ENCODE assay signal across 16 mouse cellular contexts in the genomic region with DNA sequence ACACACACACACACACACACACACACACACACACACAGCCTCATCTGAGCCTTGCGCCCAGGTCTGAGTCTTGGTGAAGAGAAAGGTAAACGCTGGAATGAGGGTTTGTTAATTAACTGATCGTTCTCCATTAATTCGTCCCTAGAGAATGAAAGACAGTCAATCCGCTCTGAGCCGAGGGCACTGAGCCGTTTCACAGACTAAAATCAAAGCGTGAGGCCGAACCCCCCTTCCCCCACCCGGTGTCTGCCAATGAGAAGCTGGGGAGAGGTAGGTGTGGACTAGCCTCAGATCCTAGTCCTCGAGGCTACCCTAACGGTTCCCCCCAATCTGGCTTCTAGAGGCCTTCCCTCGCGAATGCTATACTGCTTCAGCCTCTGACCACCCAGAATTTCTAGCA. TPM values are rescaled to one million over a fixed set of nuclear protein-coding genes. Genes with fewer than 3 reads are reported as not detected.
DNase-seq lines count a peak whose midpoint lies in the region; ATAC-seq and TF ChIP-seq lines count a peak whose summit lies in the region.
"Had no signal": no experiment of that assay in that cellular context is flagged by ENCODE, and none has a peak within 500 bp of the region (broad histone marks: within the 10 kb centered on the region; RNA-seq: fewer than 3 reads in every experiment).

No protein-coding gene starts in this region.

- TF ChIP-seq CTCF in hindbrain, postnatal 0 days (IDR thresholded peaks at IDR 0.05; ENCODE audit: low read depth): no peak

- ATAC-seq in forebrain, embryonic 11.5 days (replicated peaks; ENCODE audit: low FRiP score): no peak
- no peak for ATAC-seq in forebrain, embryonic 16.5 days
- ATAC-seq in hindbrain, postnatal 0 days: no peak
- ATAC-seq in midbrain, embryonic 14.5 days (ENCODE audit: low FRiP score, low TSS enrichment): no peak
- ATAC-seq: intestine, postnatal 0 days had no signal

- no peaks in the 10 kb centered on the region for H3K36me3 ChIP-seq in forebrain, embryonic 11.5 days (ENCODE audit: control insufficient read depth, insufficient read depth, low read length)
- H3K36me3 ChIP-seq in forebrain, embryonic 16.5 days (ENCODE audit: control insufficient read depth, insufficient read depth): no peaks in the 10 kb centered on the region
- H3K36me3 ChIP-seq in embryonic facial prominence, embryonic 10.5 days (replicated peaks): no peaks in the 10 kb centered on the region
- no peaks in the 10 kb centered on the region for H3K36me3 ChIP-seq in hindbrain, postnatal 0 days (ENCODE audit: insufficient read depth, low read length)
- H3K36me3 ChIP-seq in midbrain, embryonic 14.5 days (ENCODE audit: control insufficient read depth, insufficient read depth, low read length): no peaks in the 10 kb centered on the region

- H3K9ac ChIP-seq in forebrain, embryonic 11.5 days (ENCODE audit: low read length): no peak overlapping the region
- no peak overlapping the region for H3K9ac ChIP-seq in forebrain, embryonic 16.5 days (replicated peaks; ENCODE audit: low read depth, low read length)
- no peak overlapping the region for H3K9ac ChIP-seq in hindbrain, postnatal 0 days (replicated peaks; ENCODE audit: low read length)
- peak overlapping the region; percentile 66 for H3K9ac ChIP-seq in midbrain, embryonic 14.5 days (replicated peaks; ENCODE audit: low read length)

- intact Hi-C loops in left cerebral cortex, postnatal 10 days (cut with DNase I): loop anchor here (5.0 kb wide), 1 partner anchor 332 kb away; no protein-coding TSS in a partner anchor

- peak overlapping the region; percentile 92; the same call in 1 of the 2 replicates for H3K4me2 ChIP-seq in forebrain, embryonic 11.5 days (ENCODE audit: low read depth, low read length, severe bottlenecking)
- H3K4me2 ChIP-seq in forebrain, embryonic 16.5 days (ENCODE audit: low read length): no peak overlapping the region
- H3K4me2 ChIP-seq in hindbrain, postnatal 0 days (ENCODE audit: low read depth, low read length): 0 out of 2 replicates have a peak overlapping the region, but pooled peaks have one; percentile 94
- H3K4me2 ChIP-seq in midbrain, embryonic 14.5 days (ENCODE audit: low read length): peak overlapping the region; percentile 91

- no peaks in the 10 kb centered on the region for H3K9me3 ChIP-seq in forebrain, embryonic 11.5 days (ENCODE audit: control insufficient read depth, low read length)
- no peaks in the 10 kb centered on the region for H3K9me3 ChIP-seq in forebrain, embryonic 16.5 days (ENCODE audit: control insufficient read depth, low read length)
- H3K9me3 ChIP-seq in embryonic facial prominence, embryonic 10.5 days: no peaks in the 10 kb centered on the region
- H3K9me3 ChIP-seq in hindbrain, postnatal 0 days (ENCODE audit: low read length): no peaks in the 10 kb centered on the region
- no peaks in the 10 kb centered on the region for H3K9me3 ChIP-seq in midbrain, embryonic 14.5 days (ENCODE audit: control insufficient read depth, low read length)

- H3K27ac ChIP-seq in forebrain, embryonic 11.5 days (ENCODE audit: low read depth, low read length): no peak overlapping the region
- H3K27ac ChIP-seq in forebrain, embryonic 16.5 days (ENCODE audit: low read length): no peak overlapping the region
- no peak overlapping the region for H3K27ac ChIP-seq in embryonic facial prominence, embryonic 10.5 days (replicated peaks)
- H3K27ac ChIP-seq in hindbrain, postnatal 0 days: no peak overlapping the region
- peak overlapping the region; percentile 84 for H3K27ac ChIP-seq in midbrain, embryonic 14.5 days (replicated peaks; ENCODE audit: low read depth, low read length)

- H3K4me1 ChIP-seq in forebrain, embryonic 11.5 days (replicated peaks; ENCODE audit: control insufficient read depth, insufficient read depth, low read length): peaks cover 14% of the 10 kb centered on the region
- H3K4me1 ChIP-seq in forebrain, embryonic 16.5 days (replicated peaks; ENCODE audit: control insufficient read depth, insufficient read depth, low read length): peaks cover 38% of the 10 kb centered on the region
- peaks cover 40% of the 10 kb centered on the region for H3K4me1 ChIP-seq in embryonic facial prominence, embryonic 10.5 days
- peaks cover 4% of the 10 kb centered on the region; the same call in 1 of the 2 replicates for H3K4me1 ChIP-seq in hindbrain, postnatal 0 days (ENCODE audit: insufficient read depth, low read length)
- H3K4me1 ChIP-seq in midbrain, embryonic 14.5 days (ENCODE audit: control insufficient read depth, insufficient read depth, low read length): peaks cover 32% of the 10 kb centered on the region

- H3K27me3 ChIP-seq in forebrain, embryonic 11.5 days (ENCODE audit: control insufficient read depth, insufficient read depth, low read length): peaks cover 90% of the 10 kb centered on the region
- peaks cover 74% of the 10 kb centered on the region for H3K27me3 ChIP-seq in forebrain, embryonic 16.5 days (replicated peaks; ENCODE audit: control insufficient read depth, insufficient read depth, low read length)
- peaks cover 100% of the 10 kb centered on the region for H3K27me3 ChIP-seq in embryonic facial prominence, embryonic 10.5 days (replicated peaks; ENCODE audit: low read depth, poor library complexity, severe bottlenecking)
- H3K27me3 ChIP-seq in hindbrain, postnatal 0 days (ENCODE audit: insufficient read depth, low read length): peaks cover 80% of the 10 kb centered on the region
- H3K27me3 ChIP-seq in midbrain, embryonic 14.5 days (ENCODE audit: control insufficient read depth, insufficient read depth, low read length): peaks cover 72% of the 10 kb centered on the region

- WGBS in forebrain, embryonic 11.5 days: 1% methylated on average over 14 of the region's 14 CpGs
- WGBS in forebrain, embryonic 16.5 days: under 1% methylated on average over 14 of the region's 14 CpGs
- 2% methylated on average over 14 of the region's 14 CpGs for WGBS in embryonic facial prominence, embryonic 10.5 days
- WGBS in hindbrain, postnatal 0 days: 4% methylated on average over 14 of the region's 14 CpGs
- 2% methylated on average over 14 of the region's 14 CpGs for WGBS in midbrain, embryonic 14.5 days

- DNase-seq in forebrain, embryonic 11.5 days (ENCODE audit: low spot score): no peak
- DNase-seq in embryonic facial prominence, embryonic 10.5 days (ENCODE audit: low spot score): no peak
- DNase-seq in hindbrain, postnatal 0 days (ENCODE audit: low spot score): no peak
- DNase-seq in midbrain, embryonic 14.5 days: peak; percentile 46
- no peak for DNase-seq in left cerebral cortex, postnatal 10 days (ENCODE audit: extremely low spot score in 1 of 2, low spot score in 2 of 2)
- DNase-seq in layer of hippocampus, adult 8-10 months (ENCODE audit: low spot score in 2 of 2): no peak
- no peak for DNase-seq in gastrocnemius, adult 18-20 months (ENCODE audit: low spot score)
- DNase-seq: cerebellum, adult 18-20 months; heart, postnatal 10 days; layer of hippocampus, adult 9-11 months had no signal

- peak overlapping the region; percentile 47; the same call in 1 of the 2 replicates for H3K4me3 ChIP-seq in forebrain, embryonic 11.5 days (ENCODE audit: low read depth, low read length)
- no peak overlapping the region for H3K4me3 ChIP-seq in forebrain, embryonic 16.5 days (replicated peaks; ENCODE audit: low read length)
- H3K4me3 ChIP-seq in embryonic facial prominence, embryonic 10.5 days: peak overlapping the region; percentile 63
- H3K4me3 ChIP-seq in hindbrain, postnatal 0 days (ENCODE audit: low read length): 0 out of 2 replicates have a peak overlapping the region, but pooled peaks have one; percentile 47
- peak overlapping the region; percentile 56 for H3K4me3 ChIP-seq in midbrain, embryonic 14.5 days (replicated peaks; ENCODE audit: low read depth, low read length)

RNA-seq across cellular contexts. Expression of a gene that starts 2.8 kb away (rescaled TPM):
- polyA plus RNA-seq in forebrain, embryonic 11.5 days (2014; fragmentation: Nextera tagmentation; extraction: Ambion mirVana): 2.5 and 2.6 TPM in 2 replicates
- 0.51 and 0.80 TPM in 2 replicates for polyA plus RNA-seq in forebrain, embryonic 16.5 days (2015; fragmentation: Nextera tagmentation; extraction: Ambion mirVana)
- 2.9 and 4.2 TPM in 2 replicates for polyA plus RNA-seq in embryonic facial prominence, embryonic 10.5 days (2016; fragmentation: Nextera tagmentation; extraction: Ambion mirVana)
- total RNA-seq in hindbrain, postnatal 0 days (2014; rRNA removed): 2.6 and 4.2 TPM in 2 replicates
- polyA plus RNA-seq in hindbrain, postnatal 0 days (2015; fragmentation: Nextera tagmentation; extraction: Ambion mirVana): 1.9 and 2.6 TPM in 2 replicates
- 7.6 and 9.1 TPM in 2 replicates for polyA plus RNA-seq in midbrain, embryonic 14.5 days (2014; fragmentation: Nextera tagmentation; extraction: Ambion mirVana)
- under 1 TPM; 0.09 to 0.12 TPM for total RNA-seq in left cerebral cortex, postnatal 10 days (2021)
- total RNA-seq in layer of hippocampus, adult 8-10 months (2022): 1 to 10 TPM in 2 of 4 experiments, under 1 TPM in 2; 0.41 to 1.5 (median 0.73) TPM
- total RNA-seq in gastrocnemius, adult 18-20 months (2021): not detected
- total RNA-seq: granulocyte monocyte progenitor cell, adult 5-6 weeks; heart, postnatal 10 days; megakaryocyte, adult 5-6 weeks had no signal
- polyA plus RNA-seq: limb, embryonic 14.5 days; thymus, postnatal 0 days had no signal
